8 mouse cellular contexts compared by ENCODE assay signal in the genomic region with DNA sequence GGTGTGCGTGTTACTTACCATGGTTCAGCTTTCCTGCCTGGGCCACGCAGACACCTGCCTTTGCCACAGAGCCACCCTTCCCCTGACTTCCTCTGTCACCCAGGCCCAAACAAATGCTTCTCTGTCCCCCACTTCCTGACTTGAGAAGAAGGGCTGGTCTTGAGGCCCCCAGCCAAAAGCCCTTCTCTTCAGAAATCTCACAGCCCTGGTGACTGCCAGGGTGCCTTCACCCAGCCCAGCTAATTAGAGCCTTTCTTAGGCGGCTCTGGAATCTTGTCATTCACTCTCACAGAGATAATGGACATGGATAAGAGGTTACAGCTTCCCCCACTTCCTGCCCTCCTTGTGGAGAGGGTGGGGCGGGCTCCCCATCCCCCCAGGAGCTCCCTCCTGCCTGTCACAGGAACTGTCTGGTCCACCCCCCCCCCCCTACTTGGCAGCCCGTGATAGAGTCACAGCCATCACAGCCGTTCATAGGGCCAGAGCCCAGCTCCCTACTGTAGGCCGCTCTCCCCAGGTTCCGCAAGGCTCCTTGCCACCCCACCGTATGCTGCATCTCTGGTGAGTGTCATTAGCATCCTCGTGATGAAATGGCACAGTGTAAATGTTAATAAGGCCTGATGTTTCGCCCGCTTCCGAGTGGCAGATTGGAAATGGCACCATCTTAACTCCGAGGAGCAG. TPM values are rescaled to one million over a fixed set of nuclear protein-coding genes. Genes with fewer than 3 reads are reported as not detected.
DNase-seq lines count a peak whose midpoint lies in the region; ATAC-seq lines count a peak whose summit lies in the region.

No protein-coding gene starts in this region.

- H3K36me3 ChIP-seq in kidney, embryonic 14.5 days (ENCODE audit: control insufficient read depth, insufficient read depth, low read length), result no peaks in the 10 kb centered on the region; the same call in 1 of the 2 replicates
- peaks cover 4% of the 10 kb centered on the region; the same call in 1 of the 2 replicates for H3K36me3 ChIP-seq in embryonic facial prominence, embryonic 10.5 days (replicated peaks)

- H3K9me3 ChIP-seq in kidney, embryonic 14.5 days (ENCODE audit: control insufficient read depth, low read length), result no peaks in the 10 kb centered on the region
- H3K9me3 ChIP-seq in embryonic facial prominence, embryonic 10.5 days, result no peaks in the 10 kb centered on the region

- H3K9ac ChIP-seq in kidney, embryonic 14.5 days (ENCODE audit: low read depth, low read length), result 0 out of 2 replicates have a peak overlapping the region, but pooled peaks have one; percentile 12

- DNase-seq in kidney, adult 11 months, result no peak
- DNase-seq in embryonic facial prominence, embryonic 10.5 days (ENCODE audit: low spot score), result no peak
- peak; percentile 49 for DNase-seq in retina, postnatal 1 day
- DNase-seq in left cerebral cortex, postnatal 14 days (ENCODE audit: low spot score in 2 of 2), result no peak
- DNase-seq in layer of hippocampus, postnatal 25 days (ENCODE audit: extremely low spot score in 1 of 2, low spot score in 1 of 2), result no peak
- DNase-seq in urinary bladder, postnatal 36 days (ENCODE audit: low spot score in 2 of 2), result no peak

- H3K4me1 ChIP-seq in kidney, embryonic 14.5 days (ENCODE audit: control insufficient read depth, insufficient read depth, low read length), result peaks cover 16% of the 10 kb centered on the region
- peaks cover 96% of the 10 kb centered on the region for H3K4me1 ChIP-seq in embryonic facial prominence, embryonic 10.5 days

- H3K27ac ChIP-seq in kidney, embryonic 14.5 days (ENCODE audit: low read depth, low read length), result no peak overlapping the region
- peak overlapping the region; percentile 35; the same call in 1 of the 2 replicates for H3K27ac ChIP-seq in embryonic facial prominence, embryonic 10.5 days (replicated peaks)

- H3K4me3 ChIP-seq in kidney, embryonic 14.5 days (ENCODE audit: low read length), result no peak overlapping the region
- H3K4me3 ChIP-seq in embryonic facial prominence, embryonic 10.5 days, result no peak overlapping the region

- ATAC-seq in kidney, embryonic 14.5 days (ENCODE audit: low FRiP score, low TSS enrichment), result no peak
- ATAC-seq in inflammation-experienced regulatory T-cells, adult 6 months, result peak; percentile 58

- peaks cover 8% of the 10 kb centered on the region for H3K27me3 ChIP-seq in kidney, embryonic 14.5 days (ENCODE audit: control insufficient read depth, insufficient read depth, low read length)
- peaks cover 74% of the 10 kb centered on the region for H3K27me3 ChIP-seq in embryonic facial prominence, embryonic 10.5 days (replicated peaks; ENCODE audit: low read depth, poor library complexity, severe bottlenecking)

- H3K4me2 ChIP-seq in kidney, embryonic 14.5 days (replicated peaks; ENCODE audit: low read depth, low read length), result no peak overlapping the region

- 63% methylated on average over 14 of the region's 14 CpGs for WGBS in kidney, embryonic 14.5 days
- 38% methylated on average over 14 of the region's 14 CpGs for WGBS in embryonic facial prominence, embryonic 10.5 days

- intact Hi-C loops in left cerebral cortex, postnatal 14 days (cut with DNase I), result no loop called here

RNA-seq across cellular contexts. Expression of a gene that starts 39.3 kb away (rescaled TPM):
- 18.2 and 18.4 TPM in 2 replicates for polyA plus RNA-seq in kidney, embryonic 14.5 days (2014; fragmentation: Nextera tagmentation; extraction: Ambion mirVana)
- polyA plus RNA-seq in embryonic facial prominence, embryonic 10.5 days (2016; fragmentation: Nextera tagmentation; extraction: Ambion mirVana), result 18.2 and 18.4 TPM in 2 replicates
- 10 to 100 TPM; 14.2 to 21.0 (median 15.1) TPM for polyA plus RNA-seq in inflammation-experienced regulatory T-cells, adult 6 months (2017; shearing (Covaris generic))
- total RNA-seq in left cerebral cortex, postnatal 14 days (2021), result 10 to 100 TPM; 16.1 to 16.3 TPM
- 10 to 100 TPM; 16.6 to 21.3 TPM for total RNA-seq in layer of hippocampus, postnatal 25 days (2021)

RNA-seq across cellular contexts. Expression of a gene that starts 39.7 kb away (rescaled TPM):
- polyA plus RNA-seq in kidney, embryonic 14.5 days (2014; fragmentation: Nextera tagmentation; extraction: Ambion mirVana), result 6.3 and 10.3 TPM in 2 replicates
- polyA plus RNA-seq in embryonic facial prominence, embryonic 10.5 days (2016; fragmentation: Nextera tagmentation; extraction: Ambion mirVana), result 10.1 and 10.3 TPM in 2 replicates
- 10 to 100 TPM in 1 of 3 experiments, 1 to 10 TPM in 2; 9.2 to 10.6 (median 9.8) TPM for polyA plus RNA-seq in inflammation-experienced regulatory T-cells, adult 6 months (2017; shearing (Covaris generic))
- 10 to 100 TPM; 15.1 to 18.7 TPM for total RNA-seq in left cerebral cortex, postnatal 14 days (2021)
- 10 to 100 TPM; 19.0 to 19.4 TPM for total RNA-seq in layer of hippocampus, postnatal 25 days (2021)

RNA-seq across cellular contexts. Expression of a gene that starts 40.1 kb away (rescaled TPM):
- not detected in 2 replicates for polyA plus RNA-seq in kidney, embryonic 14.5 days (2014; fragmentation: Nextera tagmentation; extraction: Ambion mirVana)
- polyA plus RNA-seq in embryonic facial prominence, embryonic 10.5 days (2016; fragmentation: Nextera tagmentation; extraction: Ambion mirVana), result 0.06 and 0.07 TPM in 2 replicates
- polyA plus RNA-seq in inflammation-experienced regulatory T-cells, adult 6 months (2017; shearing (Covaris generic)), result not detected
- total RNA-seq in left cerebral cortex, postnatal 14 days (2021), result 10 to 100 TPM; 39.9 TPM
- 10 to 100 TPM; 47.3 to 47.4 TPM for total RNA-seq in layer of hippocampus, postnatal 25 days (2021)

RNA-seq across cellular contexts. Expression of a gene that starts 49.9 kb away (rescaled TPM):
- 9.2 and 13.1 TPM in 2 replicates for polyA plus RNA-seq in kidney, embryonic 14.5 days (2014; fragmentation: Nextera tagmentation; extraction: Ambion mirVana)
- polyA plus RNA-seq in embryonic facial prominence, embryonic 10.5 days (2016; fragmentation: Nextera tagmentation; extraction: Ambion mirVana), result 17.6 and 18.1 TPM in 2 replicates
- polyA plus RNA-seq in inflammation-experienced regulatory T-cells, adult 6 months (2017; shearing (Covaris generic)), result 10 to 100 TPM; 20.6 to 26.2 (median 23.7) TPM
- total RNA-seq in left cerebral cortex, postnatal 14 days (2021), result 10 to 100 TPM; 19.6 to 20.8 TPM
- 10 to 100 TPM; 18.6 to 21.2 TPM for total RNA-seq in layer of hippocampus, postnatal 25 days (2021)
